Mouse (Mus musculus) spleen, postnatal 14 days (tissue): Measurements from ENCODE around the gene Ccdc188.
A peak's percentile ranks its signal among the peaks of the same experiment; 100 is the strongest.

ENCODE experiments used
- DNase-seq, 2 experiments: peaks; one replicate each; pipeline ENCODE4 v3.0.0; 2021 to 2022; ENCODE audit warnings: low spot score in 2 of 2

The Ccdc188 gene

DNA sequence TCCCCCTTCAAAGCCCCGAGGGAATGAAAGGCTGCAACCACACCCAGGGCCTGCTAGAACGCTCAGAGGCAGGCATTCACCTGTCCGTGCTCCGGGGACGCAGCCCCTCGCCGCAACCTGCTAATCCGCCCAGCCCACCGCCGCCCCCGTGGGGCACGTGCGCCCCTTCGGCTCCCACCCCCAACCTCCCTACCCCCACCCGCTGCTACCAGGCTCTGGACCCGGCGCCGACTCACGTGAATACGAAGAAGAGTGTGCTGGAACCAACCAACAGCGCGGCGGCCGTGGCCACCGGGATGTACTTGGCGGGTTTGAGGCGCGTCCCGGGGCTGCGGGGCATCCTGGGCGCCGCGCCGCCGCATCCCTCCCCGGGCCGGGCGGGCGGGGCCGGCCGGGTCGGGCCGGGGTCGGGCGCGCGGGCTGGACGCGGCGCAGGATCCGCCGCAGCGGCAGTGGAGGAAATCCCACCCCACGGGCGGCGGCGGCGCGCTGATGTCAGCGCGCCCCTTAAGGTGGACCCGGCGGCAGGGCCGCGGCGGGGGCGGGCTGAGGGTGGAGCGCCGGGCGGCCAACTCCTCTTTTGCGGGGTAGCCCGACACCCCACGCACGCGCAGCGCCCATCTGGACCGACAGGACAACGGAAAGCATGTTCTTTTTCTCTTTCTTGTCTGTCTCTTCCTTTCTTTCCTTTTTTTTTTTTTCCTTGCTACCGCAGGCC, 17.2 kb downstream of the Ccdc188 start, which contains the start of gene Zdhhc8:
Gene Zdhhc8, minus strand, starts transcription at position 466 of the 718 bp plus-strand sequence.
- peak in 1 of 2 experiments; percentile 34 for DNase-seq

GRCm38 (mm10) chr16:18235389-18236065, 17.8 kb downstream of the Ccdc188 start:
- no peak for DNase-seq

DNA sequence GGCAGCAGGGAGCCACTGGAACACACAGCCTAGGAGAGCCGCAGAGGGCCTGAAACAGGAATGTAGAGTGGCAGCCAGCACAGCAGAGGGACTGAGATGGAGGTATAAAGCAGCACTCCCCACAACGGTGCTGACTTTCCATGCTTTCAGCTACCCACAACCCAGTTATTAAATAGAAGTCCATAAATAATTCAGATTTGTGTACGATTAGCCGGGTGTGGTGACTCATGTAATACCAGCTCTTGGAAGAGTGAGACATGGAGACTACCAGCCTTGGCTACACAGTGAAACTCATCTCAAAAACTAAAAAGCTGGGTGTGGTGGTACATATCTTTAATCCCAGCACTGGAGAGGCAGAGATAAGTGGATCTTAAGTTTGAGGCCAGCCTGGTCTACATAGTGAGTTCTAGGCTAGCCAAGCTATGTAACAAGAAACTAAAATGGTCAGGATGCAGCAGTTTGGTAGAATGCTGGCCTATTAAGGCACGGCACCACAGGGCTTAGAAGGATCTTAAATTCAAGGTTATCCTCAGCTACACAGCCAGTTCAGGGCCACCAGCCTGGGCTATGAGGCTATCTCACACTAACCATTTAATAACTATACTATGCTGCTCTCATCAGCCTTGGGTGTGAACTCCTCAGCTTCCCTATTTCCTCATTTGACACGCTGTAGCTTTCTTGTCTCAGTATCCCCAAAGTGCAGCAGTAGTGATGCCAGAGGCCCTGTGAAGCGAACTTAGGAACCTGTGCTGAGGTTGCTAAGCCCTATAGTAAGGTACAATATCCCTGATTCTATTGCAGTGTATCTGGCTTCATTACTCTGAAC, 19.2 kb downstream of the Ccdc188 start:
- DNase-seq, result no peak

DNA sequence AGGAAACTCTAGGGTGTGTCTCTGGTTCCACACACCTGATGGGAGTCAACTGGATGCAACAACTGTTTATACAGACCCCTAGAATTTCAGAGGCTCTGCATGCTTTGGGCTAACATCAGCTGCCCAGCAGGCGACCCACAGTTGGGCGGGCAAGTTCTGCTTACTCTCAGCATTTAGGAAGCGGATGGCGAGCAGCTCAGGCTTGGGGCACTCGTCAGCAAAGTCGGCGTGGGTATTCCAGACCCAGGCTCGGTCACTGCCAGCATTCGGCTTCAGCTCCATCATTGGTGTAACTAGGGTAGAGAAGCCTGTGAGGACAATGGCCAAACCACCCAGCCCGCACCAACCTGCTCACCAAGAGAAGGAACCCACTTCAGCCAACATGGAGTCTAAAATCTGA, 23.9 kb downstream of the Ccdc188 start:
- DNase-seq, result no peak

DNA sequence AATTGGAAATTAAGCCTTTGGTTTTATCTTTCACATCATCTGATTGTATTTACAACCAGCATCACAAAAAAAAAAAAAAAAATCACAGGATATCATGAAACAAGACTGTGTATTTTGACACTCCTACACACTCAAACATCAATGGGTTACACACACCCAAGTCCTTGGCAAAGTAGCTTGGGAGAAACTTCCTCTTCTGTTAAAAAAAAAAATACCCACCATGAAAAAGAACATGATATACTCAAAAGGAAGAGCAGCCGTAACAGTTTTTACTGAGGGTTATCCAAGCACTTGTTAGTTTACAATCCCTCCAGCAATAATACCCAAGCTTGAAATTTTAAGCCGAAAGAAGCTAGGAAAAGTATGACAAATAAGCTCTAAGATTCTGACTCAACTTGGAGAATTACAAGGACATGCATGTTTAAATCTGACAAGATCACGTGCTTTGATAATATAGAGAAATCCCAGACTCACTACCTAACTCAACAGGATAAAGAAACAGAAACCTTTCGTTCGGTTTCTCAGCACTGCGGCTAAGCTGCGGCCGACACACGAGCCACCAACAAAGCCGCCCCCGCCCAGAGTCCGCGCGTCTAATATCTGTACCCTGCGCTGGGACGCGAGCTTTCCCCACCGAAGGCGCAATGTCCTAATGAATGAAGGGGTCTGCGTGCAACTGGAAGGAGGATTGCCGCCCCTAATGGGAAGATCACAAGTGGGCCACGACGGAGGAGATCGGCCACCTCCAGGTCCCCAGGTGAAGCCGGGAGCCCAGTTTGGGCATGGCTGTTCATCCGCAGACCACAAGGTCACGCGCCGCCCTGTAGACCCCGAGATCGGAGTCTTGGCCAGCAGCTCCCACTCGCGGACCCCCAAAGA, 30.1 kb downstream of the Ccdc188 start:
- no peak for DNase-seq

- DNase-seq, result peak; percentile 96 to 98
Measured at GRCm38 (mm10) chr16:18248433-18249363, 31.0 kb downstream of the Ccdc188 start, which contains the start of the genes Trmt2a and Ranbp1. TSS of gene Trmt2a (plus strand) at chr16:18248679. TSS of gene Ranbp1 (minus strand) at chr16:18248732.

GRCm38 (mm10) chr16:18249364-18249967, 31.8 kb downstream of the Ccdc188 start:
- peak; percentile 44 to 49 for DNase-seq

DNA sequence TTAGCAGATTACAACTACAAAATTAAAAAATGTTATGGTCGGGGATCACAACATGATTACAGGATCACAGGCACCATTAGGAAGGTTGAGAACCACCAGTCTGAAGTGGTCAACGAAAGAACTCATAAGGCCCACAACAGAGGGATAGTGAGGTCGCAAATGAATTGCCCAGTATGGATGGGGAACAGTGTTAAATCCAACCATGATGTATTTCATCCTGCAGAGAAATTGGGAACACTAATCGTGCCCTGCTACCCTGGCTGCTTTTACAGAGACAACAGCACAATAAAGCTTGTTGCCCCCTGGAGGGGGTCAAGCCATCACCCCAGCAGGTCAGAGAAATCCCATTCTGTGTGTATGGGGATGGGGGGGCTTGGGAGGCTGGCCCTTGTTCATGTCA, 32.6 kb downstream of the Ccdc188 start:
- no peak for DNase-seq

DNA sequence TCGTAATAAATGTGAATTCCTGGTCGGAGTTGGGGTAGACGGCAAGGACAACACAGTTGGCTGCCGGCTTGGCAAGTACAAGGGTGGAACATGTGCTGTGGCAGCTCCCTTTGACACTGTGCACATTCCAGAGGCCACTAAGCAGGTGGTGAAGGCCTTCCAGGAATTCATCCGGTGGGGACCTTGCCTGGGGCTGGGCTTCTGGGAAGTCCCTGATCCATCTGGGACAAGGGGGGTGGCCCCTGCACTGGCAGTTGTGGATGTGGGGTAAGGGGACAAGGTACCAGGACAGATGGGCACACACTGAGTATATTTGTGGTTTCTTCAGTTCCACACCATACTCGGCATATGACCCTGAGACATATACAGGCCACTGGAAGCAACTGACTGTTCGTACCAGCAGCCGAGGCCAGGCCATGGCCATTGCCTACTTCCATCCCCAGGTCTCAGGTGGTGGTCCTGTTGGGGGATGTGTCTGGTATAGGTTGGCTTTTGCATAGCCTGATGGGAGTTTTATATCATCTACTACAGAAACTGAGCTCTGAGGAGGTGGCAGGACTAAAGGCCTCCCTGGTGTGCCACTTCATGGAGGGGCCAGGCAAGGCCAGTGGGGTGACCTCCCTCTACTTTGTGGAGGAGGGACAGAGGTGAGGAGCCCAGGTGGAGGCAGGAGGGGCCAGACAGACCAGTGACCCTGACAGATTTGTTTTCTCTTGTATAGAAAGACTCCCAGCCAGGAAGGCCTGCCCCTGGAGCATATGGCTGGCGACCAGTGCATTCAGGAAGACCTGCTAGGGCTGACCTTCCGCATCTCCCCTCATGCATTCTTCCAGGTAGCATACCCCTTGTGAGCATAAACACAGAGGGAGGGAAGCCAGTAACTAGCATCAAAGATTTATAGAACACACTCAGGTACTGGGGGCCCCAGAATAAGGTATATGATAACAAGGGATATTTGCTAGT, 33.4 kb downstream of the Ccdc188 start:
- DNase-seq, result no peak

DNA sequence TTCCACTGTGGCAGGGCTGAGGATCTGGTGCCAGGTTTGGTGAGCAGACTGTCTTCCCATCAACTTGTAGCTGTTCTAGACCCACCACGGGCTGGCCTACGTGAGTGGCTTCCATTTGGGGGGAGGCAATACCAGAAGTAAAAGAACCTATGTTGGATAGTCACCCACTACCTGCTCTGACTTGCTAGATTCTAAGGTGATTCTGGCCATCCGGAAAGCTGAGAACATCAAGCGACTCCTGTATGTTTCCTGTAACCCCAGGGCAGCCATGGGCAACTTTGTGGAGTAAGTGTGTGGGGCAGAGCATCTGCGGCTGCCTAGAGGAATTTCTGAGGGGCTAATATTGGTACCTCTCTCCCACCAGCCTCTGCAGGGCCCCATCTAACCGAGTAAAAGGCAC, 35.1 kb downstream of the Ccdc188 start:
- no peak for DNase-seq

DNA sequence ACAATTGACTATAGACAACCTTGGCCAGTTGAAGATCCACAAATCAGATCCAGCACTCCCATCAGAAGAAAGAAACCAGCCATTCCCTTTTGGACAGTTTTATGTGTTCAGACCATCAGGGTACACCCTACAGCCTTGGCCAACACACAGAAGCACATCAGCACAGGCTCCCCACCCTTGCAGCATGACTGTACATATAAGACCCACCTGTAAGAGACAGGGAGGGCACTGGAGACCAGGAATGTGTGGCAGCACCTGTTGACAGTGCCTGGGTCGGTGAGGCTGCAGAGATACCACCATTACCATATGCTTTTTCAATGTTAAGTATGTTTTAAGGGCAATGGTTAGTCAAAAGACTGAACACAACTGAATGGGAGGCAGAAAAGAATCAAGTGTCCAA, 36.2 kb downstream of the Ccdc188 start:
- no peak for DNase-seq

- DNase-seq, result no peak
Measured at GRCm38 (mm10) chr16:18258221-18258620, 40.5 kb downstream of the Ccdc188 start, which contains the start of gene Gm49776. TSS of gene Gm49776 (minus strand) at chr16:18258321.

GRCm38 (mm10) chr16:18265024-18265423, 47.3 kb downstream of the Ccdc188 start:
- no peak for DNase-seq

- DNase-seq, result no peak
Measured at GRCm38 (mm10) chr16:18268182-18268581, 50.5 kb downstream of the Ccdc188 start.
